ENCODE assay signal across 9 mouse cellular contexts in genomic region chr5:36603031-36603430, GRCm38 (mm10). TPM values are rescaled to one million over a fixed set of nuclear protein-coding genes. Genes with fewer than 3 reads are reported as not detected.
DNase-seq lines count a peak whose midpoint lies in the region; ATAC-seq lines count a peak whose summit lies in the region.
"Had no signal": no experiment of that assay in that cellular context is flagged by ENCODE, and none has a peak within 500 bp of the region (broad histone marks: within the 10 kb centered on the region; RNA-seq: fewer than 3 reads in every experiment).

No protein-coding gene starts in this region.

- H3K36me3 ChIP-seq in forebrain, embryonic 16.5 days (ENCODE audit: control insufficient read depth, insufficient read depth): peaks cover 42% of the 10 kb centered on the region
- H3K36me3 ChIP-seq in forebrain, embryonic 11.5 days (ENCODE audit: control insufficient read depth, insufficient read depth, low read length): peaks cover 7% of the 10 kb centered on the region; the same call in 1 of the 2 replicates
- peaks cover 58% of the 10 kb centered on the region for H3K36me3 ChIP-seq in neural tube, embryonic 14.5 days (ENCODE audit: control insufficient read depth, insufficient read depth, low read length)

- H3K4me1 ChIP-seq in forebrain, embryonic 16.5 days (replicated peaks; ENCODE audit: control insufficient read depth, insufficient read depth, low read length): no peaks in the 10 kb centered on the region
- no peaks in the 10 kb centered on the region for H3K4me1 ChIP-seq in forebrain, embryonic 11.5 days (replicated peaks; ENCODE audit: control insufficient read depth, insufficient read depth, low read length)
- no peaks in the 10 kb centered on the region for H3K4me1 ChIP-seq in neural tube, embryonic 14.5 days (ENCODE audit: control insufficient read depth, insufficient read depth, low read length)
- H3K4me1 ChIP-seq: limb, embryonic 15.5 days had no signal

- WGBS in forebrain, embryonic 16.5 days: 85% methylated on average over 5 of the region's 5 CpGs
- 87% methylated on average over 5 of the region's 5 CpGs for WGBS in forebrain, embryonic 11.5 days
- 91% methylated on average over 5 of the region's 5 CpGs for WGBS in neural tube, embryonic 14.5 days

- H3K9me3 ChIP-seq in forebrain, embryonic 16.5 days (ENCODE audit: control insufficient read depth, low read length): no peaks in the 10 kb centered on the region
- no peaks in the 10 kb centered on the region for H3K9me3 ChIP-seq in forebrain, embryonic 11.5 days (ENCODE audit: control insufficient read depth, low read length)
- no peaks in the 10 kb centered on the region for H3K9me3 ChIP-seq in neural tube, embryonic 14.5 days (ENCODE audit: control insufficient read depth, low read length)
- H3K9me3 ChIP-seq: limb, embryonic 15.5 days had no signal

- intact Hi-C loops in gastrocnemius, postnatal 14 days (cut with DNase I; ENCODE audit: low total_unique reads): loop anchor here (5.0 kb wide), 1 partner anchor 139 kb away; no protein-coding TSS in a partner anchor

- H3K27ac ChIP-seq in forebrain, embryonic 16.5 days (ENCODE audit: low read length): no peak overlapping the region
- H3K27ac ChIP-seq in forebrain, embryonic 11.5 days (ENCODE audit: low read depth, low read length): no peak overlapping the region
- H3K27ac ChIP-seq in neural tube, embryonic 14.5 days (ENCODE audit: low read depth, low read length): no peak overlapping the region
- H3K27ac ChIP-seq: limb, embryonic 15.5 days had no signal

- peak; percentile 55 for ATAC-seq in forebrain, embryonic 16.5 days
- no peak for ATAC-seq in forebrain, embryonic 11.5 days (replicated peaks; ENCODE audit: low FRiP score)
- ATAC-seq in neural tube, embryonic 14.5 days (ENCODE audit: low read depth): peak; percentile 68; the same call in 1 of the 2 replicates

- no peak for DNase-seq in forebrain, embryonic 11.5 days (ENCODE audit: low spot score)
- no peak for DNase-seq in neural tube, embryonic 10.5 days (ENCODE audit: extremely low spot score, low spot score)
- peak; percentile 77 for DNase-seq in brain, adult 2 months (ENCODE audit: low read depth, low spot score)
- peak; percentile 32 for DNase-seq in gastrocnemius, postnatal 14 days
- peak; percentile 20 to 23 for DNase-seq in lung, adult 18-20 months
- DNase-seq in spleen, postnatal 36 days (ENCODE audit: low spot score in 2 of 2): peak; percentile 32 to 40

- H3K4me3 ChIP-seq in forebrain, embryonic 16.5 days (replicated peaks; ENCODE audit: low read length): no peak overlapping the region
- no peak overlapping the region for H3K4me3 ChIP-seq in forebrain, embryonic 11.5 days (ENCODE audit: low read depth, low read length)
- H3K4me3 ChIP-seq in neural tube, embryonic 14.5 days (ENCODE audit: low read depth, low read length): no peak overlapping the region
- H3K4me3 ChIP-seq: limb, embryonic 15.5 days had no signal

- no peak overlapping the region for H3K9ac ChIP-seq in forebrain, embryonic 16.5 days (replicated peaks; ENCODE audit: low read depth, low read length)
- H3K9ac ChIP-seq in forebrain, embryonic 11.5 days (ENCODE audit: low read length): no peak overlapping the region
- no peak overlapping the region for H3K9ac ChIP-seq in neural tube, embryonic 14.5 days (replicated peaks; ENCODE audit: low read depth, low read length)
- H3K9ac ChIP-seq: limb, embryonic 15.5 days had no signal

- H3K27me3 ChIP-seq in forebrain, embryonic 16.5 days (replicated peaks; ENCODE audit: control insufficient read depth, insufficient read depth, low read length): no peaks in the 10 kb centered on the region
- H3K27me3 ChIP-seq in forebrain, embryonic 11.5 days (ENCODE audit: control insufficient read depth, insufficient read depth, low read length): no peaks in the 10 kb centered on the region
- H3K27me3 ChIP-seq in neural tube, embryonic 14.5 days (ENCODE audit: control insufficient read depth, insufficient read depth, low read length): no peaks in the 10 kb centered on the region
- H3K27me3 ChIP-seq: limb, embryonic 15.5 days had no signal

- H3K4me2 ChIP-seq in forebrain, embryonic 16.5 days (ENCODE audit: low read length): no peak overlapping the region
- no peak overlapping the region for H3K4me2 ChIP-seq in forebrain, embryonic 11.5 days (ENCODE audit: low read depth, low read length, severe bottlenecking)
- H3K4me2 ChIP-seq in neural tube, embryonic 14.5 days (ENCODE audit: low read depth, low read length): no peak overlapping the region
- H3K4me2 ChIP-seq: limb, embryonic 15.5 days had no signal

RNA-seq across cellular contexts. Expression of gene Tbc1d14, which starts 10.0 kb away (rescaled TPM):
- polyA plus RNA-seq in forebrain, embryonic 16.5 days (2015; fragmentation: Nextera tagmentation; extraction: Ambion mirVana): 118 and 123 TPM in 2 replicates
- polyA plus RNA-seq in forebrain, embryonic 11.5 days (2014; fragmentation: Nextera tagmentation; extraction: Ambion mirVana): 48.3 and 50.8 TPM in 2 replicates
- 74.0 and 86.3 TPM in 2 replicates for polyA plus RNA-seq in neural tube, embryonic 14.5 days (2014; fragmentation: Nextera tagmentation; extraction: Ambion mirVana)
- 10 to 100 TPM; 13.9 to 14.6 TPM for total RNA-seq in gastrocnemius, postnatal 14 days (2021)

Comparison
In these comparisons a context has a peak if more than half of its experiments do, and no peak if none do; other contexts are left out.
1. DNase-seq: peak in brain, adult 2 months (single experiment), gastrocnemius, postnatal 14 days (single experiment), lung, adult 18-20 months (2 of 2) and spleen, postnatal 36 days (2 of 2); none in forebrain, embryonic 11.5 days (single experiment) and neural tube, embryonic 10.5 days (single experiment).